Mouse (Mus musculus): ENCODE measurements around the gene Gna12.

Gene Gna12

GRCm38 (mm10) chr5:140830314-140831063 lies at the start of gene Gna12:
Gna12 (minus strand) TSS chr5:140830431.
- DNase-seq (ENCODE audit: low spot score), result peak; percentile 98

DNA sequence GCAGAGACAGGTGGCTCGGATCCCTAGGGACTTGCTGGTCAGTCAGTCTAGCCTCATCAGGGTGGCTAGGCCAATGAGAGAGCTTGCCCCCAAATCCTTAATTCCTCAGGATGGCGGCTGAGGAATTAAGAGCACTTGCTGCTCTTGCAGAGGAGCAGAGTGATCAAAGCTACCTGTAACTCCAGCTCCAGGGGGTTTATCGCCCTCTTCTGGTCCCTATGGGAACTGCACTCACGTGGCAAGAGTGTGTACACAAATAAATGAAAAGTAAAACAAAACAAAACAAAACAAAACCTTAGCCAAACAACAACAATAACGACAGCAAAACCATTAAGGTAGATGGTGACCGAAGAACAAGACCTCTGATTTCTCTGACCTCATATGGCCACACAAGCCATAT lies 48.4 kb upstream of the Gna12 start:
- peak; percentile 51 for DNase-seq (ENCODE audit: low spot score)

GRCm38 (mm10) chr5:140873736-140874307 lies 43.6 kb upstream of the Gna12 start:
- DNase-seq (ENCODE audit: low spot score), result peak; percentile 45

DNA sequence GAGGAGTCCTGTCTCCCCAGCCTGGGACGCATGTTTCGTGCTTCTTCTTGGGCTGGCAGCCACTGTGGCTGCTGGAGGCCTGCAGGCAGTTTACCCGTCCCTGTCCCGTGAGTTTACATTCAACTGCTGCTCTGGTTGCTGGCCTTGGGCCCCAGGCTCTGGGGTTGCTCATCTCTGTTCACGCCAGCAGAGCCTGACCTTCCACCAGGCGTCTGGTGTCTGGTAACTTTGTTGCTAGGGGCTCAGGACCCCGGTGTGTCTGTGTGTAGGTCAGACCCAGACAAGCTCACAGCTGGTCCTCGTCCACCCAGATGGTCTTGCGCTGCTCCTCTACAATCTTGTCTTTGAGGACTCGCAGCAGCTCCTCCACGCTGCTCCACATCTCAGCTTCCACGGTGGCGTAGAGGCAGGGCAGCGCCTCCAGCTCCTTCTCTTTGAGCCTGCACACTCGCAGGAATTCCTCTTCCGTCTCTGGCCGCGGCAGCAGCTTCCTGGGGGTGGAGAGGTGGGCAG lies 42.9 kb upstream of the Gna12 start:
- no peak for DNase-seq (ENCODE audit: low spot score)

- peak; percentile 75 for DNase-seq (ENCODE audit: low spot score)
Measured at GRCm38 (mm10) chr5:140872532-140873038, 42.4 kb upstream of the Gna12 start.

DNA sequence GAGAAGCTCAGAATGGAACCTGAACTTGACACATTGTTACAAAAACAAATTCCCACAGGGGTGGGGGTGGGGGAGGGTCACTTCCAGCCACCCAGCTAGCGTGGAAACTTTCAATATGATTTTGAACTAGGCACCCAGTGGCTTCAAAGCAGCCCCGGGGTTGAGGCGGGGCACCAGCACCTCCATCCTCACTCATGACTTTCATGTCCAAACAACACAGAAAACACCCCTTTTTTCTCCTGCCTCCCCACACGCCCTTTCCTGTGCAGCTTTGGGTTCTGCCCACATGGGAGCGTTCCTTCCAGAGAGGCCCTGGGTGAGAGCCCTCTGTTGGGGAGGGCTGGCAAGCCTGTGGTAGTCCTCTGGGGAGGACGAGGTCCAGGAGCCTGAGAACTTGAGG lies 41.0 kb upstream of the Gna12 start:
- DNase-seq (ENCODE audit: low spot score), result peak; percentile 80

DNA sequence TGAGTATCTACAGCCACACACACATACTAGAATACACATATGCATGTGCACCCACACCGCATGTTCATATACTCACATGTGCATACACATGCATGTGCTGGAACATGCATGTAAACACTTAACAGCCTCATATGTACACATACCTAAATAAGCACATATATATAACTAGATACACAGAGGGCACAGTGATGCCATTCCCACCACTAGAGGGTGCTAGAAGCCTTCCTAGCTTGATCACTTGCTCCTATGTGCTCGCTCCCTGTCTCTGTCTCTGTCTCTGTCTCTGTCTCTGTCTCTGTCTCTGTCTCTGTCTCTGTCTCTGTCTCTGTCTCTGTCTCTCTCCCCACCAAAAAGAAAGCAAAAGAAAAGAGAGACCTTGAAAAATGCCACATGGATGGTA lies 38.8 kb upstream of the Gna12 start:
- peak; percentile 60 for DNase-seq (ENCODE audit: low spot score)

DNA sequence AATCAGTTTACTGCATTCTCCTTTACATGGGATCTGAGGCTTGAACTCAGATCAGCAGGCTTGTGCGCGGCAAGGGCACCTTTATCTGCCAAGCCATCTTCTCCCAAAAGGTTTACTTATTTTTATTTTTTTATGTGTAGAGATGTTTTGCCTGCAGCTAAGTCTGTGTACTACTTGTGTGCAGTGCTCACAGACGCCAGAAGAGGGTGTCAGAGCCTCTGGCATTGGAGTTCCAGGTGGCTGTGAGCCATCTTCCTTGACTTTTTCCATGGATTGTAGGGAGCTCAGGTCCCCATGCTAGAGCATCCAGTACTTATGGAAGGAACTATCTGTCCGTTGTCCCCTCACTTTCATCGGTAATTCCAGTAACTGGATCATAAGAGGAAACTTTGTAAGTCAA lies 29.5 kb upstream of the Gna12 start:
- DNase-seq (ENCODE audit: low spot score), result no peak

GRCm38 (mm10) chr5:140858335-140858734 lies 28.1 kb upstream of the Gna12 start:
- peak; percentile 72 for DNase-seq (ENCODE audit: low spot score)

DNA sequence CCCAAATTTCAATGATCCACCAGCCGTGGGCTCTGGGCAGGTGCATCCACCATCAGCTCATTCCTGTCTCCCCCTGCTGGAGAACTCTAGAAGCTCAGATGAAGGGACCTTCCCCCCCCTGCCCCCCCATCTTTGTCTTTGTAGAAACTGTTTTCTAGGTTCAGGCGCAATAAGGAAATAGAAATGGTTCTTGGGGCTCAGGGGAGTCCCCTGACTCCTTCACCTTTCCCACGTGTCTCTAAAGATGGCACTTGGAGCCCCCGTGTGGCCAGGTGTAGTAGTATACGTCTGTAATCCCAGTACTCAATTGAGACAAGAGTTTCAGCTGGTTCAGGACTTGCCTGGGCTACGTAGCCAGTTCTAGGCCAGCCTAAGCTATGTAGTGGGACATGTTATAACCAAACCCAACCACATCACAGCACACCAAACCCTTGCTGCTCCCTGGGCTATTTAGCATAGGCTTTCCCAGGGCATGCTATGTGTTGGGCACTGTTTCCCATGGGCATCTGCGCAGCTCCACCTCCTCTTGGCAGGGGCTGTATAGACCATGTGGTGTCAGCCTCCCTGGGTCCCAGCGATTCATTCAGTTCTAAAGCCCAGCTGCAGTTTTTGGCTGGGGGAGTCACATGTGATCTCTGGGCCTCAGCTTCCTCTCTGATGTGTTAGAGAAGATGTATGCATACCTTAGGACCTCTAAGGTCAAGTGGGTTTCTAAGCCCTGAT lies 27.4 kb upstream of the Gna12 start:
- DNase-seq (ENCODE audit: low spot score), result no peak

DNA sequence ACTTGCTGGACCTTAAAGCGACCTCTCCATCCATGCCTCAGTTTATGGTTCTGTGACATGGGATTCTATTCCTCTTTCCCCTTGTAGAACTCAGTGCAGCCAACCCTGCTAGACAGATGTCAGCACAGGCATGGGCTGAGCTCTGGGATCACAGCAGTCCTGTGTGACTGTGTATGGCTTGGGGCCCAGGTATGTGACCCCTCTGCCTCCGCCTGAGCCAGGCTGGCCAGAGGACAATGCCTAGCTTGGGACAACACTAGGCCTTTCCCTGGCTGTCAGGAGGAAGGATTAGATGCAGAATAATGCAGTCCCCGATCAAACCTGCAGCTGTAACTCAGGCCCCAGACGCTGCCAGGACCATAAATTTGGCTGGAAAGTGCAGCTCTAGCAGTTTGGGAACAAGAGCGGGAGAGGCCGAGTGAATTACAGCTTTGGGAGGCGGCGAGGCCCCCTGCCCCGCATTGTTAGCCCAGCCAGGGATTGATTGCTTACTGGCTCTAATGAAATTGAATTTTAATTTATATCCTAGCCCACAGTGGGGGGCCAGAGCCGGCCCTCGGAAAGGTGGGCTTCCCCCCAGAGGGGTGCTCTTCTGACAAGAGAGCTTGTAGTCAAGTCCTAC lies 25.8 kb upstream of the Gna12 start:
- DNase-seq (ENCODE audit: low spot score), result no peak

GRCm38 (mm10) chr5:140854700-140855099 lies 24.5 kb upstream of the Gna12 start:
- DNase-seq (ENCODE audit: low spot score), result no peak

DNA sequence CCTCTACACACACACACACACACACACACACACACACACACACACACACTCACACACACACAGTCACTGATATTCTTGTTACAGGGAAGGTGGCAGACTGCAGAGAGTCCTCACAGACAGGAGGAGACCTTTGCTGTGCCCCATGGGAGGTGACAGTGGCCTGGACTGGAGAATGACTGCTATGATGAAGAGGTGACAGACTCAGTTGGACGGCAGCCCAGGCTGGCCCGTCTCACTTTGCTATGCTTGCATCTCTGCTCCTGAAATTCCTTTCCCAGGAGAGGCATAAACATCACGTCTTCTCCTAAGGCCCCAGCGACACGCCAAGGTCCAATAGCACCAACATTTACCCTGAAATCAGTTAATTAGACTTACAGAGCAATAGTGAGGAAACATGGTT lies 23.5 kb upstream of the Gna12 start:
- no peak for DNase-seq (ENCODE audit: low spot score)

- DNase-seq (ENCODE audit: low spot score), result no peak
Measured at GRCm38 (mm10) chr5:140852435-140852996, 22.3 kb upstream of the Gna12 start.

GRCm38 (mm10) chr5:140847300-140847729 lies 17.1 kb upstream of the Gna12 start:
- DNase-seq (ENCODE audit: low spot score), result peak; percentile 61

DNA sequence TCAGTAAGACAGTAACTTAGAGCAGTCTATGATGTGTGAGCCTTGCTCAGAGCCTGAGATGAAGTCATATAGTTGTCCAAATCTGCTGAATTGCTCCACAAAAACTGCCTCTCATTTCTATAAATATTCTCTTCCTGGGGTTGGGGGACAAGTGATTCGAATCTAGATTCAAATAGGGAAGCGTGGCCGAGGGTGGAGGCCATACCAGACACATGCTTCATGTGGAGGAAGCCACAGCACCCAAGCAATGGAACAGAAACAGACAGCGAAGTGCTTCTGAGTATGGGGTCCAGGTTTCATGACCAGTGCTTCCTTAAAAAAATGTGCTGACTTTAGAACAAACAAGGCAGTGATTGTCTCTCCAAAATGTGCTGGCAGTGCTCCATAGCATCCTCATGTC lies 11.7 kb upstream of the Gna12 start:
- no peak for DNase-seq (ENCODE audit: low spot score)

DNA sequence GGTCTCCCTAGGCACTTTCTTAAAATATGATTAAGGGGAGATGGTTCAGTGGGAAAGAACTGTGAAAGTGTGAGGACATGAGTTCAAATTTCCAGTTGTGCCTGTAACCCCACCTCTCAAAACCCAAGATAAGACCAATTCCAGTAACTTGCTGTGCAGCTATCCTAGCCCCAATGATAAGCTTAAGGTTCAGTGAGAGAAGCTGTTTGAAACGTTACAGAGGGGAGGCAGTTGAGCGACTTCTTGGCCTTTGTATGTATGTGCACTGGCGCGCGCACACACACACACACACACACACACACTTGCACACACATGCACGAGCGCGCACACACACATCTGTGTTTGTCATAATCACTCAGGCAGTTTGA lies 817 bp upstream of the Gna12 start:
- no peak for DNase-seq (ENCODE audit: low spot score)

- peak; percentile 40 for DNase-seq (ENCODE audit: low spot score)
Measured at GRCm38 (mm10) chr5:140829911-140830294, 328 bp downstream of the Gna12 start.

GRCm38 (mm10) chr5:140829081-140829910 lies 935 bp downstream of the Gna12 start:
- no peak for DNase-seq (ENCODE audit: low spot score)

- no peak for DNase-seq (ENCODE audit: low spot score)
Measured at GRCm38 (mm10) chr5:140828363-140828762, 1.9 kb downstream of the Gna12 start.

DNA sequence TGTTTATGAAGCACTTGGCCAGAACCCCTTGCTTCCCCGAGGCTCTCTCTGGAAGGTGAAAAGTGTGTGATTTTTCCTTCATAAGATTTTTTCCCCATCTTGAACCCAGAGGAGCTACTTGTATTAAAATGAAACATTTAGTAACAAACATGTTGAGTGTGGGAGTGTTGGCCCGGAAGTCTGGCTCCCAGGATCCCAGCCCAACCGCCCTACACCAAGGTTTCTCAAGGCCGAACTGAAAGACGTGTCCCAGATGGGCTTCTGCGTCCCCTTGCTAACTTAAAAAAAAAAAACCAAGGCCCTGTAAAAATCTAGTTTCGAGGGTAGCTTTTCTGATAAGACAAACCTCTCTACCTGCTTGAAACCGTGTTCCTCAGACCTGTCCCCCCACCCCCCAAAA lies 2.3 kb downstream of the Gna12 start:
- DNase-seq (ENCODE audit: low spot score), result no peak

All from T-cell, adult 2 months (primary cell).